Mouse (Mus musculus) adrenal gland (tissue): ENCODE results near the gene Gm20481.
"Not testable (repeated sequence)": the region's sequence is repeated elsewhere in the genome, so short reads cannot be mapped to it uniquely, and the experiment has no call there.

ENCODE experiments used
- intact Hi-C: fragments of 180-260 bp; cut with DNase I; formaldehyde crosslinking; loops from one replicate; pipeline ENCODE4 v1.15.1; 2025

The Gm20481 gene

DNA sequence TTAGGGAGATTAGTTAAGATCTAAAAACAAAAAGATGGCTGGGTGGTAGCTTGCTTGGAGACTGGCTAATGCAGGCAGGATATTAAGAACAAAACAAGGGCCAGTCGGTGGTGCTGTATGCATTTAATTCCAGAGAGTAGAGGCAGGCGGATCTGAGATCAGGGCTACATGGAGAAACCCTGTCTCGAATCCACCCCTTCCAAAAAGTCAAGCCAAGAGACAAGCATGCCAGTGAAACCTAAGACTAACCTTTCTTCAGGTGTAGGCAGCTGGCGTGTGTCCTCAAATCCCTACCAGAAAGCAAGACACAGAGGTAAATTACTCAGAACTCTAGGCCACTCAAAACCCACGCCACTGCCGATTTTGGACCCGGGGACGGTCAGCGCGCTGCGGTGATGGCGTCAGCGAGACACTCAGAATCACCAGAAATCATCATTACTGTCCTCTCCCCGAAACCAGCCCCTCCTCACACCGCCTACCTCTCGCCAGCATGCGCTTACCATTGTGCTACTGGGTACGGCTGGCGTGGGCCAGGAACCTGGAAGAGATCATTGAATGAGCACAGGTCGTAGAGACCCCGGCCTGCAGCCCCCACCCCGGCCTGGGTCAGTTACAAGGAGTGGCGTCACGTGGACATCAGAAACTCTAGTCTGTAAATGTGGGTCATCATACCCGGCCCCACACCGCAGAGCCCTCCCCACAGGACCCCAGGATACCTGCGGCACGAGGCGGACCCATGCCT, 17.9 kb upstream of the Gm20481 start:
- intact Hi-C loops, result loop anchor here (2.0 kb wide), 1 partner anchor 29 kb away; the partner anchor contains the start of gene Lsm2

GRCm38 (mm10) chr17:34952378-34953040, 17.2 kb upstream of the Gm20481 start:
- intact Hi-C loops, result loop anchor here (2.0 kb wide), 1 partner anchor 28 kb away; the partner anchor contains the start of gene Lsm2

DNA sequence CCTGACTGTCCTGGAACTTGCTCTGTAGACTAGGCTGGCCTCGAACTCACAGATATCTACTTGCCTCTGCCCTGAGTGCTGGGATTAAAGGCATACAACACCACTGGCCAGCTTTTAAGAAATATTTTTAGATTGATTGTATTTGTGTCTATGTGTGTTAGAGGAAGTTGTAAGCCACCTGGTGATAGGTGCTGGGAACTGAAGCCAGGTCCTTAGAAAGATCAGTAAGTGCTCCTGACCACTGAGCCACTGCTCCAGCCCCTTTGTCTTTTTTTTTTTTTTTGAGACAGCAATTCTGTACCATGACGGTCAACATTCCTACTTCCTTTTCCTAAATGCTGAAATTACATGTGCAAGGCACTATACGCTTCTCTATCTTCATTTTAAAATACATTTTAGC, 16.5 kb upstream of the Gm20481 start:
- intact Hi-C loops, result loop anchor here (2.0 kb wide), 1 partner anchor 28 kb away; the partner anchor contains the start of gene Lsm2

GRCm38 (mm10) chr17:34953904-34954303, 15.8 kb upstream of the Gm20481 start:
- intact Hi-C loops, result loop anchor here (2.0 kb wide), 1 partner anchor 27 kb away; the partner anchor contains the start of gene Lsm2

GRCm38 (mm10) chr17:34954831-34955230, 14.9 kb upstream of the Gm20481 start:
- intact Hi-C loops, result no loop called here

DNA sequence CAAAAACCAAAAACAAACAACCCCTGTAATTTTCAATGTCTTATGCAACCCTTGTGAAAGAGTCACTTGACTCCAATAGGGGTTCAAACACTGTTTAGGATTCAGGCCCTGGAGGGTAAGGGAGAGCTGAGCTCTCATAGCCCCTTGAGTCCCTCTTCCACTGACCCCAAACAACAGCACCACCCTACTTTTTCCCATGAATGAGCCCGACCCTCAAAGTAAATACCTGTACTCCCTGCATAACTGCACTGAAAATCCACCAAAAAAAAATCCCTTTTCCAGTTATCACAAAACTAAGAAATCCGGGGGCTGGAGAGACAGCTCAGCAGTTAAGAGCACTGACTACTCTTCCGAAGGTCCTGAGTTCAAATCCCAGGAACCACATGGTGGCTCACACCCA, 13.8 kb upstream of the Gm20481 start:
- intact Hi-C loops, result no loop called here

DNA sequence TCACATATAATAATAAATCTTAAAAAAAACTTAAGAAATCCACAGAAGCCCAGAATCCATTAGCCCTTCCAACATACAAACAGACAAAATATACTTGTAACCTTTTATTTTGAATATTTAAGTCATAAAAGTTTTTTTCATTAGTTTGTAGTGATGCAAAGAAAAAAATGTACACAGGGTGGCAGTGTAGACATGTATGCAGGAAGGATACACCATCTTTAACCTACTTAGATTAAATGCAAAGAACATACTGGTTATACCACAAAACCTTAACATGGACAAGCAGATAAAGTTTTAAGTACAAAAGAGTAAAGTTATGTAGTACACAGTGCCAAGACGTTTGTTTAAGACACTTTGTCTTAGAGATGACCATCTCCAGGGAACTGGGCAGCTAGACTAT, 13.4 kb upstream of the Gm20481 start:
- intact Hi-C loops, result no loop called here

- intact Hi-C loops, result not testable (repeated sequence)
Observed at GRCm38 (mm10) chr17:34957291-34957690, 12.4 kb upstream of the Gm20481 start.

GRCm38 (mm10) chr17:34957966-34958365, 11.7 kb upstream of the Gm20481 start:
- intact Hi-C loops, result not testable (repeated sequence)

GRCm38 (mm10) chr17:34958734-34959129, 11.0 kb upstream of the Gm20481 start:
- intact Hi-C loops, result not testable (repeated sequence)

GRCm38 (mm10) chr17:34959130-34959778, 10.5 kb upstream of the Gm20481 start, which contains the start of gene Hspa1b:
Gene Hspa1b (minus strand): TSS chr17:34959238.
- intact Hi-C loops, result not testable (repeated sequence)

GRCm38 (mm10) chr17:34959881-34960515, 9.7 kb upstream of the Gm20481 start:
- intact Hi-C loops, result no loop called here

DNA sequence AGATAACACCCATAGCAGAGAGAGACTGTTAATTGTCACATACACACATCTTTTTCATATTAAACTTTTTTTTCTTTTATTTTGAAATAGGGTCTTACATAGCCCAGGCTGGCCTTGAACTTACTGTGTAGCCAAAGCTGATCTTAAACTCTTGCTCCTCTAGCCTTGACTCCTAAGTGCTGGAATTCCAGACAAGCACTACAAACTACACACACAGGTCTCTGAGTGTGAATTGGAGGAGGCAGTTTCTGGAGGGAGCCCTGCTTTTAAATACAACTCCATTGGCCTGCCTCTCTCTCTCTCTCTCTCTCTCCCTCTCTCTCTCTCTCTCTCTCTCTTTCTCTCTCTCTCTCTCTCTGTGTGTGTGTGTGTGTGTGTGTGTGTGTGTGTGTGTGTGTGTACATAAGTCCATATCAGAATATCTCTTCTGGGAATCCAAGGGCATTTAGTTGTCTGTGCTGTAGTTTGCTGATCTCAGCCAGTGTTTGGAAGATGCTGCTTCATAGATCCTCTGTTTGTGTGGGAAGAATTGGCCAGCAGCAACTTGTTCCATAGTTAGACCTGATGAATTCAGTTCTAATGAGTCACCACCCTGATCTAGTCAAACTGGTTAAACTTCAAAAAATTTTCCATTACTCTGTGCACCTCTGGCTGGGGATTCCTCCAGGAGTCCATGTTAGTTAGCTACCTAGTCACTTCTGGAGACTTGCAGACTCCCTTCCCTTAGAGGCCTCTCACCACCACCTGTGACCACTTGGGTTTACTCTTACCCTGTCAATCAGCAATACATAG, 8.8 kb upstream of the Gm20481 start:
- intact Hi-C loops, result no loop called here

- intact Hi-C loops, result no loop called here
Observed at GRCm38 (mm10) chr17:34962125-34962524, 7.6 kb upstream of the Gm20481 start.

- intact Hi-C loops, result no loop called here
Observed at GRCm38 (mm10) chr17:34962841-34963240, 6.9 kb upstream of the Gm20481 start.

DNA sequence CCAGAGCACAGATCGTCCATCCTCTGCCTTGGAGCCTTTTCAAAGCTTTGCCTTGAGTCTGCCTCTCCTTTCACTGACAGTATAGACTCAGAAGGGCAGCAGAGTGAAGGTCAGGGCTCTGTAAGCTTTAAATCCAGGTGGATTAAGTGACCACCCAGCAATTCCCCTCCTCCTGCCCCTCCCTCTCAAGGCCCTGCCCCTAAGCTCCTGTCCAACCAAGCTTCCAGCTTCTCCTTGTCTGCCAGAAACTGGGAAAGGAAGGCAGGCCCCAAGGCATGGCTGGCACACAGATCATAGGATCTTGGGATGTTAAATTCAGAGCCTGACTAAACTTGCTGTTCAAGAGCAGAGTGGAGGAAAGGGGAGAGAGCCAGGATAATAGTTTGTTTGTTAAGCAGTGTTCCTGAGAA, 5.1 kb upstream of the Gm20481 start:
- intact Hi-C loops, result no loop called here

GRCm38 (mm10) chr17:34965627-34966026, 4.1 kb upstream of the Gm20481 start:
- intact Hi-C loops, result no loop called here

GRCm38 (mm10) chr17:34970850-34971249, 1.1 kb downstream of the Gm20481 start:
- intact Hi-C loops, result not testable (repeated sequence)

- intact Hi-C loops, result not testable (repeated sequence)
Observed at GRCm38 (mm10) chr17:34971694-34972068, 2.0 kb downstream of the Gm20481 start.

DNA sequence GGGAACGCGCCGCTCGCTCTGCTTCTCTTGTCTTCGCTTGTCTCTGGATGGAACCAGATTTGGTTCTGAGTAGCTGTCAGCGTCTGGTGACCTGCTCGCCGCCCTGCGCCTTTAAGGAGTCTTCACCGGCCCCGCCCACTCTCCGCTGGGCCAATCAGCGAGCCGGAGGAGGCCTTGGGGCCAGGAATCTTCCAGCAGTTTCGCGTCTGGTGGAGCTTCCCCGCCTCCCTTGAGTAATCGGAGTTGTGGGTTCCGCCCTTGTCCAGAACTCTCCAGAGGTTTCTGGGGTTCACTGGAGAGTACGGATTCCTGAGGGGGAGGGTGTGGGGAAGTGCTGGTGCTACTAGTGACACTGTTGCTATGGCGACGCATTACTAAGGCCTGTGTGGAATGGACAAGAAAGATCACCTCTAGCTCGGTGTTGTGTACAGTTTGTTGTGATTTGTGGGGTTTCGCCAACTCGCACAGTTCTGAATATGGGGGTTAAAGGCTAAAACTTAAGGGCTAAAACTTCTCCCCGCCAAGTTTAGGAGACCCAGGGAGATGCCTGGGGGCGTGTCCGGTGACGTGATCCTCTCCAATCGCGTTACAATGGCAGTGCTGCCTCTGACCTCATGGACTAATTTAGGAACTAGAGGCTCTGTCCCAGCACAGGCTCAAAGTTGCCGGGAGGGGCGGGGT, 2.5 kb downstream of the Gm20481 start, which contains the start of the genes Hspa1a and Hspa1l:
TSS of gene Hspa1a (minus strand) at position 88 of the 681 bp plus-strand sequence.
TSS of gene Hspa1l (plus strand) at position 635 of the 681 bp plus-strand sequence.
- intact Hi-C loops, result not testable (repeated sequence)
